Mouse (Mus musculus): ENCODE data around the gene Flnb. TPM values are rescaled to one million over a fixed set of nuclear protein-coding genes. Genes with fewer than 3 reads are reported as not detected.

Flnb gene
- polyA plus RNA-seq, 1 experiment from 2014 or later: 12.0 TPM

GRCm38 (mm10) chr14:7952610-7953254 lies 135.0 kb downstream of the Flnb start:
- 47% methylated on average over 12 of the region's 12 CpGs for WGBS
- no peak overlapping the region for H3K27ac ChIP-seq (ENCODE audit: low read depth, low read length)
- DNase-seq (ENCODE audit: low spot score, missing footprints): no peak

GRCm38 (mm10) chr14:7954071-7954471 lies 136.3 kb downstream of the Flnb start:
- Histone ChIP-seq H3K9me3 (ENCODE audit: control insufficient read depth, low read length) (no peaks in the 10 kb centered on the region), H3K4me3 (ENCODE audit: low read depth, low read length) (no peak overlapping the region), H3K4me2 (no peak overlapping the region), H3K27ac (ENCODE audit: low read depth, low read length) (no peak overlapping the region), H3K4me1 (ENCODE audit: control insufficient read depth, insufficient read depth, low read length) (no peaks in the 10 kb centered on the region), H3K27me3 (ENCODE audit: control insufficient read depth, insufficient read depth, low read length) (no peaks in the 10 kb centered on the region), H3K9ac (ENCODE audit: low read length) (no peak overlapping the region), H3K36me3 (ENCODE audit: control insufficient read depth, insufficient read depth, low read length) (no peaks in the 10 kb centered on the region)
- 30% methylated on average over 6 of the region's 6 CpGs for WGBS
- no peak for ATAC-seq (ENCODE audit: low FRiP score)
- no peak for DNase-seq (ENCODE audit: low spot score, missing footprints)

More at GRCm38 (mm10) chr14:7952610-7953254, 135.0 kb downstream of the Flnb start:
- no peak overlapping the region for H3K4me2 ChIP-seq
- no peaks in the 10 kb centered on the region for H3K4me1 ChIP-seq (ENCODE audit: control insufficient read depth, insufficient read depth, low read length)
- H3K27me3 ChIP-seq (ENCODE audit: control insufficient read depth, insufficient read depth, low read length): no peaks in the 10 kb centered on the region
- H3K36me3 ChIP-seq (ENCODE audit: control insufficient read depth, insufficient read depth, low read length): no peaks in the 10 kb centered on the region
- no peak for ATAC-seq (ENCODE audit: low FRiP score)
- H3K9ac ChIP-seq (ENCODE audit: low read length): no peak overlapping the region
- H3K4me3 ChIP-seq (ENCODE audit: low read depth, low read length): no peak overlapping the region
- H3K9me3 ChIP-seq (ENCODE audit: control insufficient read depth, low read length): no peaks in the 10 kb centered on the region

- Histone ChIP-seq H3K27me3 (ENCODE audit: control insufficient read depth, insufficient read depth, low read length) (no peaks in the 10 kb centered on the region), H3K4me2 (no peak overlapping the region), H3K9me3 (ENCODE audit: control insufficient read depth, low read length) (no peaks in the 10 kb centered on the region), H3K4me3 (ENCODE audit: low read depth, low read length) (no peak overlapping the region), H3K36me3 (ENCODE audit: control insufficient read depth, insufficient read depth, low read length) (no peaks in the 10 kb centered on the region), H3K27ac (ENCODE audit: low read depth, low read length) (no peak overlapping the region), H3K4me1 (ENCODE audit: control insufficient read depth, insufficient read depth, low read length) (no peaks in the 10 kb centered on the region), H3K9ac (ENCODE audit: low read length) (no peak overlapping the region)
- 89% methylated on average over 10 of the region's 10 CpGs for WGBS
- no peak for DNase-seq (ENCODE audit: low spot score, missing footprints)
- no peak for ATAC-seq (ENCODE audit: low FRiP score)
Measured at GRCm38 (mm10) chr14:7956427-7956826, 138.7 kb downstream of the Flnb start.

GRCm38 (mm10) chr14:7957049-7957448 lies 139.3 kb downstream of the Flnb start, which contains the start of gene Gm45521:
Gene Gm45521 (plus strand): TSS chr14:7957288.
- Histone ChIP-seq H3K27me3 (ENCODE audit: control insufficient read depth, insufficient read depth, low read length) (no peaks in the 10 kb centered on the region), H3K36me3 (ENCODE audit: control insufficient read depth, insufficient read depth, low read length) (no peaks in the 10 kb centered on the region), H3K4me2 (no peak within 1 kb of the TSS), H3K9me3 (ENCODE audit: control insufficient read depth, low read length) (no peaks in the 10 kb centered on the region), H3K9ac (ENCODE audit: low read length) (no peak within 1 kb of the TSS), H3K4me1 (ENCODE audit: control insufficient read depth, insufficient read depth, low read length) (no peaks in the 10 kb centered on the region), H3K27ac (ENCODE audit: low read depth, low read length) (no peak within 1 kb of the TSS), H3K4me3 (ENCODE audit: low read depth, low read length) (no peak within 1 kb of the TSS)
- peak; percentile 77 for ATAC-seq (ENCODE audit: low FRiP score)
- 45% methylated on average over 9 of the region's 9 CpGs for WGBS
- no peak for DNase-seq (ENCODE audit: low spot score, missing footprints)

- Histone ChIP-seq H3K36me3 (ENCODE audit: control insufficient read depth, insufficient read depth, low read length) (no peaks in the 10 kb centered on the region), H3K9me3 (ENCODE audit: control insufficient read depth, low read length) (no peaks in the 10 kb centered on the region), H3K27me3 (ENCODE audit: control insufficient read depth, insufficient read depth, low read length) (no peaks in the 10 kb centered on the region), H3K4me3 (ENCODE audit: low read depth, low read length) (no peak overlapping the region), H3K9ac (ENCODE audit: low read length) (no peak overlapping the region), H3K27ac (ENCODE audit: low read depth, low read length) (no peak overlapping the region), H3K4me1 (ENCODE audit: control insufficient read depth, insufficient read depth, low read length) (no peaks in the 10 kb centered on the region), H3K4me2 (no peak overlapping the region)
- peak; percentile 28; the same call in 1 of the 2 replicates for ATAC-seq (ENCODE audit: low FRiP score)
- no peak for DNase-seq (ENCODE audit: low spot score, missing footprints)
- 52% methylated on average over 11 of the region's 11 CpGs for WGBS
Measured at GRCm38 (mm10) chr14:7960616-7961015, 142.9 kb downstream of the Flnb start.

GRCm38 (mm10) chr14:7961714-7962113 lies 144.0 kb downstream of the Flnb start:
- ATAC-seq (ENCODE audit: low FRiP score) (no peak), DNase-seq (ENCODE audit: low spot score, missing footprints) (no peak)
- Histone ChIP-seq H3K4me1 (ENCODE audit: control insufficient read depth, insufficient read depth, low read length) (no peaks in the 10 kb centered on the region), H3K4me3 (ENCODE audit: low read depth, low read length) (no peak overlapping the region), H3K27ac (ENCODE audit: low read depth, low read length) (no peak overlapping the region), H3K9ac (ENCODE audit: low read length) (no peak overlapping the region), H3K9me3 (ENCODE audit: control insufficient read depth, low read length) (no peaks in the 10 kb centered on the region), H3K4me2 (no peak overlapping the region), H3K36me3 (ENCODE audit: control insufficient read depth, insufficient read depth, low read length) (no peaks in the 10 kb centered on the region), H3K27me3 (ENCODE audit: control insufficient read depth, insufficient read depth, low read length) (no peaks in the 10 kb centered on the region)
- 84% methylated on average over 5 of the region's 5 CpGs for WGBS

GRCm38 (mm10) chr14:7962626-7963025 lies 144.9 kb downstream of the Flnb start:
- DNase-seq (ENCODE audit: low spot score, missing footprints): no peak
- Histone ChIP-seq H3K27me3 (ENCODE audit: control insufficient read depth, insufficient read depth, low read length) (no peaks in the 10 kb centered on the region), H3K9ac (ENCODE audit: low read length) (no peak overlapping the region), H3K4me2 (no peak overlapping the region), H3K9me3 (ENCODE audit: control insufficient read depth, low read length) (no peaks in the 10 kb centered on the region), H3K4me3 (ENCODE audit: low read depth, low read length) (no peak overlapping the region), H3K4me1 (ENCODE audit: control insufficient read depth, insufficient read depth, low read length) (no peaks in the 10 kb centered on the region), H3K36me3 (ENCODE audit: control insufficient read depth, insufficient read depth, low read length) (no peaks in the 10 kb centered on the region), H3K27ac (ENCODE audit: low read depth, low read length) (no peak overlapping the region)
- ATAC-seq (ENCODE audit: low FRiP score): no peak
- WGBS: 84% methylated on average over 2 of the region's 2 CpGs

GRCm38 (mm10) chr14:7963160-7963559 lies 145.4 kb downstream of the Flnb start:
- Histone ChIP-seq H3K9me3 (ENCODE audit: control insufficient read depth, low read length) (no peaks in the 10 kb centered on the region), H3K36me3 (ENCODE audit: control insufficient read depth, insufficient read depth, low read length) (no peaks in the 10 kb centered on the region), H3K4me1 (ENCODE audit: control insufficient read depth, insufficient read depth, low read length) (no peaks in the 10 kb centered on the region), H3K9ac (ENCODE audit: low read length) (no peak overlapping the region), H3K4me2 (no peak overlapping the region), H3K4me3 (ENCODE audit: low read depth, low read length) (no peak overlapping the region), H3K27me3 (ENCODE audit: control insufficient read depth, insufficient read depth, low read length) (no peaks in the 10 kb centered on the region), H3K27ac (ENCODE audit: low read depth, low read length) (no peak overlapping the region)
- no peak for DNase-seq (ENCODE audit: low spot score, missing footprints)
- no peak for ATAC-seq (ENCODE audit: low FRiP score)
- 64% methylated on average over 7 of the region's 7 CpGs for WGBS

GRCm38 (mm10) chr14:7964219-7964889 lies 146.6 kb downstream of the Flnb start:
- no peak overlapping the region for H3K9ac ChIP-seq (ENCODE audit: low read length)
- no peaks in the 10 kb centered on the region for H3K4me1 ChIP-seq (ENCODE audit: control insufficient read depth, insufficient read depth, low read length)
- DNase-seq (ENCODE audit: low spot score, missing footprints) (peak; percentile 98), ATAC-seq (ENCODE audit: low FRiP score) (peak; percentile 64)
- H3K4me2 ChIP-seq: no peak overlapping the region
- no peak overlapping the region for H3K4me3 ChIP-seq (ENCODE audit: low read depth, low read length)
- H3K27me3 ChIP-seq (ENCODE audit: control insufficient read depth, insufficient read depth, low read length): no peaks in the 10 kb centered on the region
- 55% methylated on average over 11 of the region's 11 CpGs for WGBS
- H3K9me3 ChIP-seq (ENCODE audit: control insufficient read depth, low read length): no peaks in the 10 kb centered on the region
- no peaks in the 10 kb centered on the region for H3K36me3 ChIP-seq (ENCODE audit: control insufficient read depth, insufficient read depth, low read length)
- no peak overlapping the region for H3K27ac ChIP-seq (ENCODE audit: low read depth, low read length)

All from midbrain, embryonic 11.5 days (tissue).